Mouse (Mus musculus): ENCODE measurements around the gene 9230102O04Rik.

9230102O04Rik gene

DNA sequence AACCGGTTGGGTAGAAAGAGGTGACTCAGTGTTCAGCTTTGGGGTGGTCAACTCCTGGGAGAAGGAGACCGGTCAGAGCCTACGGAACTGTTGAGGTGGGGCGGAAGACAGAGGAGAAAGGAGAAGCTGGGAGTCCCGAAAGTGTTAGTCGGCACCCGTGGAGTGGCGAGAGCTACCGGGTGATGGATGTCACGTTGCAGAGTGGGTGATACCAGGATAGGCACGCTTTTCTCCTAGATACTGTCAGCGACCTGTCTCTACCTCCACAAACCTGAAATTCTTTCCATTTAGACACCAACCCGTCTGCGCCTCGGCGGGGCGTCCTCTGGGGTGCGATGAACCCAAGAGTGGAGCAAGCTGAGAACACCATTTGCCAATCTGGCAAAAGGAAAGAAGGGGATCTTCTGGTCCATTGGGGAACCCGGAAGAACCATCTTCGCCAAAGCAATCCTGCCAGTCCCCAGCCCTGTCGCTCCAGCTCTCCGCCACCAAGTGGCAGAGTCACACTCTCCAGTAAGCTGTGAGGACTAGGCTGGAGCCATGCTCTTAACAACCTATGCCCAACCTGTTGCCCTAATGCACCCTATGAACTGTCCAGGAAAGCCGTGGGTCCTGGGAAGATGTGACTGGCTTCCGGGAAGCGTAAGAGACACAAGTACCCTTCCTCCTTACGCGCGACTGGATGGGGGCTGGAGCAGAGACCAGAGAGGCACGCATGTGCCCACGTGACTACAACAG is at the start of gene 9230102O04Rik:
TSS of gene 9230102O04Rik (minus strand) at position 628 of the 738 bp plus-strand sequence.
- DNase-seq, result no peak

DNA sequence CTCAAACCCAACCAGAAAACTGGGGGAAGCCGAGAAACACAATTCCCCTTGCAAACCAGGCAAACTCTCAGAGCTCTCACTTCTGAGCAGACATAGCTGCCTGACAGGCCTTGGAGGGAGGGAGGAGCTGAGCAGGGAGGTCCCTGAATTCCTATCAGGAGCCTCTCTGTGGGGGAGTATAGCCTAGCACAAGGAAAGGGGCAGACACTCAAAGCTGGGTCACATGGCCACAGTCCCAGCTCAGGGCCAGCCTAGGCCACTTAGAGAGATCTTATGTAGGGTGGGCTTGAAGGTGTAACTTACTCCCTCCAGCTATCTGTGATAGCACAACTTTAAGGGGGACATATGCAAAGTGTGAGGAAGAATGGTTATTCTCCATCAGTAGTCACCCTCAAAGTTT is 46.6 kb upstream of the 9230102O04Rik start:
- DNase-seq, result no peak

DNA sequence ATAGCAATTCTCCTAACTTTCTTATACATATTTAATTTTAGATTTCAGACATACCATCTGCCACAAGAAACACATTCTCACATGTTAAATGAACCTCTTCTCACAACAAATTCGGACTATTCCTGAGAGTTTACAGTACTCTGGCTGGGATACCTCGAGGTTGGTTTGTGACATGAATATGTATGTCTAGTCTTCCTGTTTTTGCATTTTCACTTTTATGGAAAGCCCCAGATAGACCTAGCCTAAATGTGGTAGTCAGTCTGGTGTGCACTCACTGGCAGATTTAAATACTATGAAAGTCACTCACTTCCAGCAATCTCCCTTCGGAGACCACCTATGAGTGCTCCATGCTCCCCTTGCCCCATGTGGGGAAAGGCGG is 37.6 kb upstream of the 9230102O04Rik start:
- no peak for DNase-seq

DNA sequence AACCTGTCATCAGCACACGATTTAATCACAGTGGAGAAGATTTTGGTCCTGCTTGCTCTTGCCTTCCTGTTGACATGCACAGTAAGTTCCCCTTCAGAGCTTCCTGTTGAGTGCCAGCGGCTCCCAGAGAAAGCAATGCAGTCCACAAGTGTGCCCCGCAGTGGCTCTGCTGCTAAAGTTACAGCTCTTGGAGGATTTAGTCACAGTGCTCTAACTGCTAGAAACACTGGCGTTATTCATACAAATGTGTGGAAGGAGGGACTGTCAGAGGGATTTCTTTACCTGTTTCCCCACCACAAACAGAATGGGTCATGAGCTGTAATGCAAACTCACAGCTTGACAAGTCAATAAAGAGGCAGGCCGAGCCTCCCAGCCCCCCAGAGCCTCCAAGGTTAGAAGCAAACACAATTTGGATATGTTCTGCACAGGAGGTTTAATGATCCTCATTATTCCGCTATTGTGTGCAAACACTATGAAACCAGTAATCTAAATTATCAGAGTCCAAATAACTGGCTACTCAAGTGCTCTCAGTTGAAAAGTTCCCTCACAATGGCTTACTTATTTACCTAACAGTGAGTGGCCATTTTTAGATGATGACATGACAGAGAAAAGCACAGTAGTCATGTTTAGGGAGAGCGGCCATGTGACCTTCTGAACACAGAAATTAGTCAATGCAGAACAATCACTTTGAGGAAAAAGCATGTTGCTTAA is 37.0 kb upstream of the 9230102O04Rik start:
- no peak for DNase-seq

DNA sequence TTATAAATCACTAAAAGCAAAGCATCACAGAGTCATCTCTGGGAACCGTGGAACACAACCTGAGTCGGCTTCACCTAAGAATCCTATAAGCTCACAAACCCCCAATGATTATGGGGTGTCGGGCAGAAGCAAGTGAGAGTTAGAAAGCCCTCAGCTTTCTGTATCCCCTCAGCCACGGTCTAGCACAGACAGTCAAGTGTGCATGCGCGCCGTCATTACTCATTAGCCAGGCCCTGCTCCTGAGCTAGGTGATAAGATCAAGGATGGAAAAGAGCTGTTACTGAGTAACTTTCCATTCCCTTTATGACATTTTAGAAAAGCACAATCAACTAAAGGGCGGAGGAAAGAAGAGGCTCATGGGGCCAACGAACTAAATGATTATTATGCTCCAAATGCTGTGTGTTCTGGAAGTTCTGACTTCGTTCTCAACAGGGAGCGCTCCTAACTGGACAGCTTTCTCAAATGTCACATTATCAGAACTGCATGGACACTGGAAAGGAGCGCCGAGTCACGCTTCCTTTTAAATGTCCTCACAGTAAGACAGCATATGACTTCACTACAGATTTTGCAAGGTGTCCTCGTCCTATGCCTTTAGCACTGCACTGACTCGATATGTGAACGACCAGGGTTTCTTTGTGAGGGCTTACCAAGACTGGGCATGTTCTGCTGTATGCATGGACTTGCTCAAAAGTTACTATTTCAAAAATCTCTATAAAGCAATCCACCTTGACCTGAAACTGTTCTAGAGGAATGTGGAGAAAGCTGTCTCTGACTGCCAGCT is 29.5 kb upstream of the 9230102O04Rik start:
- no peak for DNase-seq

DNA sequence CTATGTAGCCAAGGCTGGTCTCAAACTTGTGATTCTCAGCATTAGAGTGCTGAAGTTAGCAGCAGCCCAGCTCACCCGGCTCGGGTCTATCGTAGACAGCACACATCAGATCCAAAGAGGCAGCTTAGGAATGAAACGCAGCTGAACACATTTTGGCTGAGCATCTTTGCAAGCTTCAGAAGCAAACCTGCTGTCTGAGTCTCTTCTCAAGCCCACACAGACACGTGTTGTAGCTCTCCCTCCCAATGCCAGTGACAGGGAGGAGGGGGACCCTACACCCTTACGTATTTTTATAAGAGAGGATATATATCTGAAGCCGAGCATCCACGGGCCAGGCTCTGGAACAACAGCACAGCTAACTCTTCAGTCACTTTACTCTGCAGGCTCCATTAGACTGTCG is 28.3 kb upstream of the 9230102O04Rik start:
- DNase-seq, result no peak

DNA sequence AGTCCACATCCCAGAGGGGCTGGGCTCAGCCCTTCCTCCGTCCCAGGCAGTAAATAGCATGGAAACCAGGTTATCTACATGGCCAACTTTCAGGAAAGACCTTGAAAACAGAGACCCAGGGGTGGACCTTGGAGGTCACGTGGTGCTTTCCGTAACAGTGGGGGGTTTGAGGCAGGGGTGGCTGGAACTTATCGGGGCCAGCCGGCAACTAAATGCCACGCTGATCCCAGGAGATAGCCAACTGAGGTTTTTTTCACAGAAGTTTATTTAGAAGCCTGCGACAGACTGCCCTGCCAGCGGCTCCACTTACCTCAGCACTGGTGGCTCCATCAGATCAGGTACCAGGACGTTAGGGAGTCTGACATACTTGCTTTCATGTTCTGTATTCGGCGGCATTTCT is 16.7 kb upstream of the 9230102O04Rik start:
- no peak for DNase-seq

DNA sequence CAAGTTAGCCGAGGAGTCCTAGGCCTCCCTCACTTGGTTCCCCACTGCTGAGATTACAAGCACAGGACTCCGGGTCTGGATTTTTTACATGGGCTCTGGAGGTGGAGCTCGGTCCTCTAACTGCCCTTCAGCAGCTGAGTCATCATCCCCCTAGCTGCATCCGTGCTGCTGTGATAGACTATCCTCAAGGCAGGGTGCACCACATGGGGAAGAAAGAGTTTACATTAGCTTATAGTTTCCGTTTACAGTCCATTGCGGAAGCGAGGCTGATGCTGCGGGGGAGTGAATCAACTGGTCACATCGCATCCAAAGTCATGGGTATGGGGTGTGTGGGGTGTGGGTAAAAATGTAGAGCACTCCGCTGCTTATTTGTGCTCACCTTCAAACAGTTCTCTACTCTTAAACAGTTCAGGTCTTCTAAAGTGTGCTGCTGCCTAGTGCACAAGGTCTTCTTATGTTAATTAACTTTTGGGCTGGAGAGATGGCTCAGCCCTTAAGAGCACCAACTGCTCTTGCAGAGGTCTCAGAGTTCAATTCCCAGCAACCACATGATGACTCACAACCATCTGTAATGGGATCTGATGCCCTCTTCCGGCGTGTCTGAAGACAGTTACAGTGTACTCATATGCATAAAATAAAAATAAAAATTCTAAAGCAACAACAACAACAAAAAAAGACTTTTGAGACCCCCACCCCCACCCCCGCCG is 14.7 kb upstream of the 9230102O04Rik start:
- no peak for DNase-seq

DNA sequence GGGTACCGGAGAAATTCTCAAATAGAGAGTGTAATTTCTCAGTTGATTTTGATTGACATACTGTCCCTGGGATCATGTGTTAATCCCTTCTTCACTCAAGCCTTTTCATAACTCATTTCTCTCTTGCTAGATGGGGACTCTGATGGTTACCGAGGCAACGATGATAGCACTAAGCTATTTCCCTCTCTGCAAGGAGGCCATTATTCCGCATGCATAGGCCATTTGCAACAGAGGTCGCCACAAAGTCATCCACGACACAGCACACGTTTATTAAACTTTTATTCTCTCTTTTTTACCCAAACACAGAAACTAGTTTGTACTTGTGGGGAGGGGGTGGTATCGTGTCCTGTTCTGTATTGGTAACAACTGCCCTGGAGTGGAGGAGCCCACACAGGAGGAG is 8.5 kb upstream of the 9230102O04Rik start:
- no peak for DNase-seq

DNA sequence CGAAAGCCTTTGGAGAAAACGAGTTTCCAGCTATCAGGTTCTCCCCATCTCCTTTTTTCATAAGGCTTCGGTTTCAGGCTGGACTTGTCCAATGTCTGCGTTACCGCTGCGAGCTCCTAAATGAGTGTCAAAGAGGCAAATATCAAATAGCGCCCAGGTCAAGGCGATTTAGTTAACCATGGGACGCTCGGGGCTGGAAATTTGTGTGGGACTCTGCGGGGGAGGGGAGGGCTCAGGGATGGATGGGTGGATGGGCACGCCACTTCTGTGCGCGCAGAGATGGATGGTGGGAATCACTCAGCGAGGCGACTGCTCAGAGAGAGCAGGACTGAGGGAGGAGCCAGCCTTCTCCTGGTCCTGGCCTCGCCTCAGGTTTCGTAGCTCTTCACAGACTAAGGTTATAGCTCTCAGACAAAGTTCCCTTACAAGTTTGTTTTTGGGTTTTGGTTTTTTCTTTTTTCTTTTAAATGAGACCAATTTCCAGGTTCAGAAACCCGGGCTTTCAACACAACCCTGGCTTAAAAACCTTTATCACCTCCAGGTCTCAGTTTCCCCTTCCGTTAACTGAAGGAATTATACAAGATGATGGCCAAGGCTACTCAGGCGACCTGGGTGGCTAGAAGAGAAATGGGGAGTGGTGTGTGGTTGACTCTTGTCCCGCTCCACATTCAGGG is 6.9 kb upstream of the 9230102O04Rik start:
- DNase-seq, result no peak

DNA sequence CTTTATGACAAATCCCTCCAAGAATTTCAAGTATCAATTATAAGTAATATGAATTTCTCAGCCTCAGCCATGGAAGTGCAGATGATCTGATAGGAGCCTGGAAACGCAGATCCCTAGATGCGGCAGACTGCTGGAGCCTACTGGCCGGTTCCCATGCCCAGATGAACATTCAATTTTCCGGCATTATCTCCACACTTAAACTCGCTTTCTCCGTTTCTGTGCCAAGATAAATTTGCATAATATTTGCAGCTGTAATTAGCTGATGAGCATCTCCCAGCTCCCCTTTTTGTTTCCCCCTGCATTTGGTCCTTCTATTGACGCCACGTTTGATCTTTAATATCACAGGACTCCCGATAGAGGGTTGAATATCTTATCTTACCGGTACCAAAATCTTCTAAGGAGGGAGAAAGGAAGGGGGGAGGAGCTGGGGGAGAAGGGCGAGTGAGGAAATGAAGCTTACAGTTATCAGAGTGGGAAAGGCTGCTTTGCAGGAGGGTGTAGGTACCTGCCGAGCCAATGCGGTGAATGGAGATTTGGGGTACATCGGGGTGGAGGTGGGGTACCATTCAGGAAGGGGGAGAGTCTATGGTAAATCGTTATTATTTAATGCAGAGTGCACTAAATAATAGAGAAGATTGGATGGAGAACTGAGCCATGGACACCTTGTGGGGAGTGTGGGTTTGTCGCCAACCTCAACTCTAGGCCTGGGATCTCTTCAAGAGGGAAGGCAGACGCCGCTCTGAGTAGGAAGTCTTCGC is 5.7 kb upstream of the 9230102O04Rik start:
- no peak for DNase-seq

DNA sequence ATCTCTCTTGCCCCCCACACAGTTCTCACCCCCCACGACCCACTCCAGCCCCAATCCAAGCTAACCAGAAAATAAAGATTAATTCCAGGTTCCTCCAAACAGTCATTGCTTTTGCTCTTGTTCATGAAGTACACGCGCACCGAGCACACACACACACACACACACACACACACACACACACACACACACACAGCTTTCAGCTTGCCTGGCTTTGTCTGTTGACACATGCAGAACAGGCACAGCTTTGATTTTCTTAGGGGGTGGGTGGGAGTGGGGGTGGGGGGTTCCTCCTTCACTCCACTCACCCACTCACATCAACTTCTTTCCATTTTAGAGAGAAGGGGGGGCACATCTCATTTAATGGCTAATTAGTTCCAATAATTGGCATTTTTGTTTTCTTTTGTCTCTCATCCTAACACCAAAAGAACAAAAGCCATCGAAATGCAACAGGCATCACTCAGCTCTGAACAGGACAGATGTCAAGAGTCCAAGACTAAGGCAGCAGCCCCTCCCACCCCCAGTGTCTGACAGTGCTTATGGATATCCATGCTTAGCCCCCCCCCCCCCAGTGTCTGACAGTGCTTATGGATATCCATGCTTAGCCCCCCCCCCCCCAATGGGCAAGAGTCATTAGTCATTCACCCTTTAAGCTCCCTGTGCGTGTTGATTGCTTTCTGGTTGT is 4.1 kb upstream of the 9230102O04Rik start:
- no peak for DNase-seq

DNA sequence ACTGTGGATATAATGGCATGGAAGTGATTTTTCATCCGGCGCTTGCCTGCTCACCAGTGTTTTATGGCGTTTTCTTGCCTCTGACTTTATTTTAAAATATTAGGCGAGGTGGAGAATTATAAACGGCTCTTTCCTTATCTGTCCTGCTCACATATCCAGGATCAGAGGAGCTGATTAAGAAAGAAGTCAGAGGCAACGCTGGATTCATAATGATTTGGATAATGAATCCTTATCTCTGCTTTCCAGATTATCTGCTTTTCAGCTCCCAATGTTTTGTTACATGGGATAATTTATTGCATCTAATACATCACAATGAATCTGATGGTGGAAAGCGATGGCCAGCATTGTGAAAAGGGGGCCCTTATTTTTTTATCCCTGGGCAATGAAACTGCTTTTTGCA is 3.2 kb upstream of the 9230102O04Rik start:
- DNase-seq, result no peak

DNA sequence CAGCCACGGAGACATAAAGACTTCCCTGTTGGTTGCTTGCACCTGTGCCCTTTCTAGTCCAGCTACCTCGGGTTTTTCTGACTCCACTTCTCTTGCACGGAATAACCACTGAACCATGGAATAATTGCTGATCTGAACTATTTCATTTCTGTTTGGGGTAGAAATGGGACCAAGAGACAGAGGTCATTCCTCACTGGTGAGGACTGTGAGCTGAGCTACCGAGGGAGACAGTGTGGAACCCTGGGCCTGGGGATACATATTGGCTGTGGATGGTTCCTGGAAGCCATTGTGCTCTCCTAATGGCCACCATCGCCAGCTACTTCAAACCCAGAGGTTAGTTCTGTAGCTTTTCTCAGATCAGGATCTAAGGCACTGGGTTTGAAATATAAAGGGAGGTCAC is 1.6 kb upstream of the 9230102O04Rik start:
- DNase-seq, result no peak

DNA sequence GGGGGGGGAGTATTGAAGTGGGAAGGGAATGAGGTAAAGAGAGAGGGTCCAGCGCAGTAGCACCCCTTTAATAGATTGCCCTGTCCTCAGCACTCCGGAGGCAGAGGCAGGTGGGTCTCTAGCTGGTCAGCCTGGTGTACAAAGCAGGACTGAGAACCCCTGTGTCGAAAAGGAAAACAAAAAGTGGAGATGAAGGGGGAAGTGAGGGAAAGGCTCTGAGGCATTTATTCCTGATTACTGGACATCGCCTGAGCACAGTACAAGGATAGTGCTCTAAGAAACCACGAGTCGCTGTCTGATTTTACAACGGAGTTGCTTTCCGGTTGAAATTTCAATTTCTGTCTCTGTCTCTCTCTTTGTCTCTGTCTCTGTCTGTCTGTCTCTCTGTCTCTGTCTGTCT is 911 bp upstream of the 9230102O04Rik start:
- DNase-seq, result no peak

DNA sequence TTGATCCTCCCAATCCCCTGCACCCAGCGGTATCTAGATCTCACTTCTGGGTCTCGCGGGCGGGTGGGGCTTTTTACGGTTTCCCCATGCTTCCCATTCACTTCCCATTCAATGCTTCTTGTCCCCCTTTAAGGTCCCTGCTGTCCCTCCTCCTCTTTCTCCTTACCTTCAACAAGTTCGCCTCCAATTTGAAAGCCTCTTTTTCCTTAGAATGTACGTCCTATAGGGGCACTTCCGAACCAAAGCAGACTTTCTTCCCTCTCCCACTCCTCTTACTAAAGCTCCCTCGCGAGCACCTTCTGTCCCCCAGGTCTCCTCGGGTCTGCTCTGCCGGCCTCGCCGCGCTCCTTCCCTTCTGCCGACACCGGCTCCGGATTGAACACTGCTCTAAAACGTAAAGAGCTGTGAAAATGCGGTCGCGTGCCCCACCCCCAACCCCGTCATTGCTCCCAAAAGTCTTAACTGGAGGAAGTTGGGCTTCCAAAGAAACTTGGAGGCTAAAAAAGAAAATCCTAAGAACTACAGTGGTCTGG is 377 bp upstream of the 9230102O04Rik start, which contains the start of gene Gata3:
TSS of gene Gata3 (minus strand) at position 384 of the 533 bp plus-strand sequence.
- no peak for DNase-seq

DNA sequence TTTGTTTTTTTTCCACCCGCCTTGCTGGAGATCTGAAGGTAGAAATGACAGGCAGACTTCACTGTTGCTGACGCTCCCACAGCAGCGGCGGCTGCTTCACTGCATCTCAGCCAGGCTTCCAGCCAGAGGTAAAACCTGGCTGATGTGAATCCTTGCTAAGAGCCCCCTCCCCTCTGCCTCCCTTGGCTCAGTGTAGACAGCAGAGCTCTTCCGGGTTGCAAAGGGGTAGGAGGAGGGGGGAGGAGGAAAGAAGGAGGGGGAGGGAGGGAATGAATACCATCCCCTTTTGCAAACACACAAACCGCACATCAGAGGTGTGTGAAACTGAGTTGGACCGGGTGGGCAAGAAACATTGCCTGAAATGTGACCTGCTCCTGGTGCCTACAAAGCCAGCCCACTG is 1.7 kb downstream of the 9230102O04Rik start:
- DNase-seq, result no peak

DNA sequence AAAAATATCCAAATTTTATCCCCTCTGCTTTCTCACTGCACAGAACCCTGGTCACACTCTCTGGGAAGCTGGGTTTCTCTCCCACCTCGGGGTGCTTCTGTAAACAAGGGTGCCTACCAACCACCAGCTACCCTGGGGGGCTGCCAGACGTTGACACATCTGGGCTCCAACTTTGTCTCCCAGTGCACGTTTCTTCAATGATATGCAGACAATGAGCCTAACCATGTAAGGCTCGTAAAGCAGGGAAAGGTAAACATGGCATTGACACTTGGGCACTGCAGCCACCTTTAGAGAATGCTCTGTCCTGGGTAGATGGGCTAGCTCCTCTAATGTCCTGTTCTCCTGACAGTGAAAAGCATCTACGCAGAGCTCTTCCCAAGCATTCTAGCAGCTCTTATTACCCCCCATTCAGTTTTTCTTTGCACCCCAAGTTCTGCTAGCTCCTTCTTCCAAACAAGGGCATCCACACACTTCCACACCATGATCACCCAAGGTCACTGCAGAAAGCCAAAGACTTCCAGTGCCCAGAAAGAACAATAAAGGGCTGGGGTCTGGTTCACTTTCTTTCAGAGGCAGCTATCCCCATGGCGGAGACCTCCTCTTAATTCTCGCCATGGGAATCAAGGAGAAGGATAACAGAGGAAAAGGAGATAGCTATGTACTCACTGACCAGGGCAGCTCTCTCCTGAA is 2.3 kb downstream of the 9230102O04Rik start:
- no peak for DNase-seq

DNA sequence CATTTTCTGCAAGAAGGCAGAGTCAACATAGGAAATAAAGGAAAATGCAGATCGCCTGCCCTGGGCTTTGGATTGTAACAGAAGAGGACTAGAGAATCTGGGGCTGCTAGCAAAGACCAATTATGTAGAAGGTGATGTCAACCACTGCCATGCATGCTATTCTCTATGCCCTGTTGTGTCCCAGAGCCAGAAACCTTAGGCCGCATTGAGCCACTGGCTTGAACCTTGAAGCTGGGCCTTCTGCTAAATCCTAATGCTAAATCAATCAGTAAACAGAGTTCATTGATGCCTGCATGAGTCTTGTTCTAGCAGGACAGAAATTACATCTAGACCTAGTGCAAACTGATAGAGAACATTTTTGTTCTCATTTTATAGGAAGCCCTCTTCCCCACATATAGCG is 3.3 kb downstream of the 9230102O04Rik start:
- no peak for DNase-seq

DNA sequence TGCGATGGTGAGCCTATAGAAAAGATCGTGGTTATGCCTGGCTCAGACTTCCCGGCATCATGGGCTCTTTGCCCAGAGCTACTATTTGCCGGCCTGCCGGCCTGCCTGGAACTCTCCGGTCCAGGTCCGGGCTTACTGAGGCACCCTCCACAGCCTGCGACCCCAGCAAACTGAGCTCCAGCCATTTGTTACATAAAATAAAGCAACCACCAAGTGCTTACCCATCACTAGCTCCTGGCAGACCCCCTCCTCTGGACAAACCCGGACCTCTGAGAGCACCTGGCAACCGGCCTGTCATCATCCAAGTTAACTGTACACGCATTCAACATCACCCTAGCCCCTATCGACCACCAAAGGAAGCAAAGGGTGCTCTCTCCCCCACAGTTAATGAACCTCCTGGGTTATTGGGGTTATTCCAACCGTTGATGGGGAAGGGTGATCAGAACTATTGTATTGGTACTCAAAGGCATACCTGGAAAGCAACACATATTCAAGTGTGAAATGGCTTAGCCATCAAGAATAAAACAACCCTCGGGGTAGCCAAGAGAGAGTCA is 4.0 kb downstream of the 9230102O04Rik start:
- no peak for DNase-seq

All from cerebellum, adult 11-12 months (tissue).